Mouse (Mus musculus) kidney, adult 2 months (tissue): ENCODE data around the gene Acot5.

ENCODE experiments used
- CTCF ChIP-seq: fragments of 200-500 bp; conservative IDR thresholded peaks from 2 replicates; pipeline ENCODE4 v1.5.1; 2011; ENCODE audit warnings: low read depth, mild to moderate bottlenecking, control low read depth, low read length, moderate library complexity, mixed read lengths; ENCODE audit not compliant: insufficient read depth, insufficient read length
- POLR2A ChIP-seq: fragments of 200-500 bp; IDR thresholded peaks from one replicate; pipeline ENCODE4 v1.6.1; 2011; ENCODE audit warnings: low read depth, low read length, control low read depth

- TF ChIP-seq POLR2A (no peak), CTCF (no peak)
Observed at GRCm38 (mm10) chr12:84042248-84042647, 26.9 kb upstream of the Acot5 start.
